10 mouse cellular contexts compared by ENCODE assay signal in the genomic region with DNA sequence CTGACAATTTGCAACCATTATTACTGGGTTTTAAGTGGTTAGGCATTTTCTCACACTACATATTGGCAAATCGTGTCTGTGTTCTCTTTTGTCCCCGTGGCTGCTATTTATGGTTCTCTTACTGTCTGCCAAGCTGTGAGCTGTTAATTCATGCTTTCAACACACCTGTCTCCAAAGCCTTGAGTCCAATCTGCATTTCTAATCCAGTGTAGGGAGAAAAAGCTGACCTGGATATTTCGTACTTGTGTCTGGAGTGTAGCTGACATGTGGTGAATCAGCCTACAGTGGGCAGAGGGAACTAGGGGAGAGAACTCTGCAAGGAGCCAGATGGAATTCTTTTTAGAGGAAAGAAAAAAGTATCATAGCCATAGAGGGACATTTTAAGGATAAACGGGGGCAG. TPM values are rescaled to one million over a fixed set of nuclear protein-coding genes. Genes with fewer than 3 reads are reported as not detected.
DNase-seq lines count a peak whose midpoint lies in the region; ATAC-seq lines count a peak whose summit lies in the region.
"Had no signal": no experiment of that assay in that cellular context is flagged by ENCODE, and none has a peak within 500 bp of the region (broad histone marks: within the 10 kb centered on the region; RNA-seq: fewer than 3 reads in every experiment).

No protein-coding gene starts in this region.

- ATAC-seq in forebrain, embryonic 12.5 days (ENCODE audit: low FRiP score), result no peak
- no peak for ATAC-seq in forebrain, embryonic 11.5 days (replicated peaks; ENCODE audit: low FRiP score)
- no peak for ATAC-seq in midbrain, embryonic 13.5 days
- no peak for ATAC-seq in midbrain, embryonic 16.5 days
- no peak; the same call in 1 of the 2 replicates for ATAC-seq in heart, embryonic 15.5 days (replicated peaks; ENCODE audit: insufficient number of reproducible peaks, insufficient read depth, low FRiP score, low read depth)

- H3K36me3 ChIP-seq in forebrain, embryonic 12.5 days (replicated peaks), result no peaks in the 10 kb centered on the region
- H3K36me3 ChIP-seq in forebrain, embryonic 11.5 days (ENCODE audit: control insufficient read depth, insufficient read depth, low read length), result no peaks in the 10 kb centered on the region
- no peaks in the 10 kb centered on the region for H3K36me3 ChIP-seq in midbrain, embryonic 13.5 days
- no peaks in the 10 kb centered on the region for H3K36me3 ChIP-seq in midbrain, embryonic 16.5 days (ENCODE audit: control insufficient read depth, insufficient read depth, low read length)
- no peaks in the 10 kb centered on the region for H3K36me3 ChIP-seq in heart, embryonic 15.5 days
- H3K36me3 ChIP-seq: lung, embryonic 15.5 days had no signal

- no peak overlapping the region for H3K4me2 ChIP-seq in forebrain, embryonic 12.5 days
- H3K4me2 ChIP-seq in forebrain, embryonic 11.5 days (ENCODE audit: low read depth, low read length, severe bottlenecking), result no peak overlapping the region
- no peak overlapping the region for H3K4me2 ChIP-seq in midbrain, embryonic 13.5 days (replicated peaks)
- H3K4me2 ChIP-seq in midbrain, embryonic 16.5 days (ENCODE audit: low read length), result no peak overlapping the region
- H3K4me2 ChIP-seq in heart, embryonic 15.5 days, result peak overlapping the region; percentile 26
- H3K4me2 ChIP-seq: lung, embryonic 15.5 days had no signal

- H3K4me1 ChIP-seq in forebrain, embryonic 12.5 days, result no peaks in the 10 kb centered on the region; the same call in none of the 2 replicates
- H3K4me1 ChIP-seq in forebrain, embryonic 11.5 days (replicated peaks; ENCODE audit: control insufficient read depth, insufficient read depth, low read length), result no peaks in the 10 kb centered on the region; the same call in 1 of the 2 replicates
- H3K4me1 ChIP-seq in midbrain, embryonic 13.5 days (replicated peaks), result peaks cover 7% of the 10 kb centered on the region; the same call in 1 of the 2 replicates
- H3K4me1 ChIP-seq in midbrain, embryonic 16.5 days (ENCODE audit: control insufficient read depth, insufficient read depth, low read length), result no peaks in the 10 kb centered on the region; the same call in 1 of the 2 replicates
- peaks cover 30% of the 10 kb centered on the region for H3K4me1 ChIP-seq in heart, embryonic 15.5 days (replicated peaks)

- H3K4me3 ChIP-seq in forebrain, embryonic 12.5 days (replicated peaks), result no peak overlapping the region
- no peak overlapping the region for H3K4me3 ChIP-seq in forebrain, embryonic 11.5 days (ENCODE audit: low read depth, low read length)
- no peak overlapping the region for H3K4me3 ChIP-seq in midbrain, embryonic 13.5 days (replicated peaks)
- H3K4me3 ChIP-seq in midbrain, embryonic 16.5 days (ENCODE audit: low read depth, low read length), result no peak overlapping the region
- H3K4me3 ChIP-seq in heart, embryonic 15.5 days, result no peak overlapping the region
- H3K4me3 ChIP-seq: lung, embryonic 15.5 days had no signal

- WGBS in forebrain, embryonic 12.5 days, result 76% methylated on average over 4 of the region's 4 CpGs
- 85% methylated on average over 4 of the region's 4 CpGs for WGBS in forebrain, embryonic 11.5 days
- 77% methylated on average over 4 of the region's 4 CpGs for WGBS in midbrain, embryonic 13.5 days
- WGBS in midbrain, embryonic 16.5 days, result 66% methylated on average over 4 of the region's 4 CpGs
- 36% methylated on average over 4 of the region's 4 CpGs for WGBS in heart, embryonic 15.5 days

- DNase-seq in forebrain, embryonic 11.5 days (ENCODE audit: low spot score), result no peak
- DNase-seq in right cerebral cortex, postnatal 25 days, result peak; percentile 44
- no peak for DNase-seq in thymus, postnatal 10 days (ENCODE audit: low spot score in 2 of 2)
- no peak for DNase-seq in spleen, postnatal 36 days (ENCODE audit: low spot score in 2 of 2)
- DNase-seq: adrenal gland, postnatal 36 days had no signal

- no peaks in the 10 kb centered on the region for H3K9me3 ChIP-seq in forebrain, embryonic 12.5 days
- no peaks in the 10 kb centered on the region for H3K9me3 ChIP-seq in forebrain, embryonic 11.5 days (ENCODE audit: control insufficient read depth, low read length)
- H3K9me3 ChIP-seq in midbrain, embryonic 13.5 days, result no peaks in the 10 kb centered on the region
- H3K9me3 ChIP-seq in midbrain, embryonic 16.5 days (replicated peaks; ENCODE audit: control insufficient read depth, low read length, poor library complexity, severe bottlenecking), result no peaks in the 10 kb centered on the region
- no peaks in the 10 kb centered on the region for H3K9me3 ChIP-seq in heart, embryonic 15.5 days (replicated peaks)
- H3K9me3 ChIP-seq: lung, embryonic 15.5 days had no signal

- H3K9ac ChIP-seq in forebrain, embryonic 12.5 days, result no peak overlapping the region
- no peak overlapping the region for H3K9ac ChIP-seq in forebrain, embryonic 11.5 days (ENCODE audit: low read length)
- no peak overlapping the region for H3K9ac ChIP-seq in midbrain, embryonic 13.5 days (replicated peaks)
- no peak overlapping the region for H3K9ac ChIP-seq in midbrain, embryonic 16.5 days (ENCODE audit: low read depth, low read length)
- H3K9ac ChIP-seq in heart, embryonic 15.5 days, result no peak overlapping the region
- H3K9ac ChIP-seq: lung, embryonic 15.5 days had no signal

- no peaks in the 10 kb centered on the region for H3K27me3 ChIP-seq in forebrain, embryonic 12.5 days
- no peaks in the 10 kb centered on the region for H3K27me3 ChIP-seq in forebrain, embryonic 11.5 days (ENCODE audit: control insufficient read depth, insufficient read depth, low read length)
- no peaks in the 10 kb centered on the region for H3K27me3 ChIP-seq in midbrain, embryonic 13.5 days
- no peaks in the 10 kb centered on the region for H3K27me3 ChIP-seq in midbrain, embryonic 16.5 days (ENCODE audit: control insufficient read depth, insufficient read depth, low read depth, low read length)
- no peaks in the 10 kb centered on the region for H3K27me3 ChIP-seq in heart, embryonic 15.5 days
- H3K27me3 ChIP-seq: lung, embryonic 15.5 days had no signal

- 0 out of 2 replicates have a peak overlapping the region, but pooled peaks have one; percentile 13 for H3K27ac ChIP-seq in forebrain, embryonic 12.5 days
- H3K27ac ChIP-seq in forebrain, embryonic 11.5 days (ENCODE audit: low read depth, low read length), result no peak overlapping the region
- H3K27ac ChIP-seq in midbrain, embryonic 13.5 days, result peak overlapping the region; percentile 44; the same call in 1 of the 2 replicates
- H3K27ac ChIP-seq in midbrain, embryonic 16.5 days (ENCODE audit: low read length), result no peak overlapping the region
- H3K27ac ChIP-seq in heart, embryonic 15.5 days, result peak overlapping the region; percentile 62
- H3K27ac ChIP-seq: lung, embryonic 15.5 days had no signal

RNA-seq across cellular contexts. Expression of gene Cers6, which starts 35.0 kb away (rescaled TPM):
- 34.8 and 38.3 TPM in 2 replicates for polyA plus RNA-seq in forebrain, embryonic 12.5 days (2016; fragmentation: Nextera tagmentation; extraction: Ambion mirVana)
- polyA plus RNA-seq in forebrain, embryonic 11.5 days (2014; fragmentation: Nextera tagmentation; extraction: Ambion mirVana), result 32.3 and 34.6 TPM in 2 replicates
- 47.1 and 54.5 TPM in 2 replicates for polyA plus RNA-seq in midbrain, embryonic 13.5 days (2015; fragmentation: Nextera tagmentation; extraction: Ambion mirVana)
- polyA plus RNA-seq in midbrain, embryonic 16.5 days (2015; fragmentation: Nextera tagmentation; extraction: Ambion mirVana), result 55.3 and 66.0 TPM in 2 replicates
- polyA plus RNA-seq in heart, embryonic 15.5 days (2015; fragmentation: Nextera tagmentation; extraction: Ambion mirVana), result 19.2 and 23.2 TPM in 2 replicates

Comparison
In these comparisons a context has a peak if more than half of its experiments do, and no peak if none do; other contexts are left out.
1. H3K27ac ChIP-seq: peak in forebrain, embryonic 12.5 days (single experiment), midbrain, embryonic 13.5 days (single experiment) and heart, embryonic 15.5 days (single experiment); none in forebrain, embryonic 11.5 days (single experiment) and midbrain, embryonic 16.5 days (single experiment).